Mouse (Mus musculus) T-cell, adult 2 months (primary cell): ENCODE measurements around the gene Ttc41.

Source experiments
- DNase-seq: peaks from one replicate; pipeline ENCODE4 v3.0.0; 2022; ENCODE audit warnings: low spot score

Ttc41 gene

DNA sequence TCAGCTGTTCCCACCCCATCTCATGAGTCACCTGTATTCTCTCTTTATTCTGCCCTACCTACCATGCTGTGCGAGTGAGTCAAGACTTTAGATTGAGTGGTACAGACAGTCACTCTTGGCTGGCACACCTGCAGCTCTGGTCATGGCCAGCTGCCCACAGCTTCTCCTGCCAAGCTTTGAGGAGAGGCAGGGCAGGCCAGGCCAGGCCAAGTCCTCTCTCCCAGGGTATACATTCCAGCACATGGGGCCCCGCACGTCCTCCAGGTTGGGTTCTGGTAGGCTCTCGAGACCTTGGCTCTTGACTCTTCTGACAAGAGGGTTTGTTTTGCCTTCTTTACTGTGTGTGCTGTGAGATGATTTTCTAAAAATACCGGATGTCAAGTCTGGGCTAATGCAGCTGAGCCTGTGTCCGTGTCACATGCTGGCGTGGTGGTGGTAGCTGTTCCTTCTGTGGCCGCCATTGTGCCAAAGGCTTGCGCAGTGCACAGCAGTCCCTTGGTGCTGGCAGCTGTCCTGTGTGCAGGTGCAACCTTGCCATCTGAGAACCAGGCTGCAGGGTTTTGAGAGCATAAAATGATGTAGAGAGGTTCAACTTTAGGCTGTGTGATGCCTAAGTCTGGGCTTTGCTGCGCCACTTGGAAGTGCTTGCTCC lies 120.4 kb downstream of the Ttc41 start:
- no peak for DNase-seq
